ENCODE assay signal across 1 mouse cellular context in the genomic region with DNA sequence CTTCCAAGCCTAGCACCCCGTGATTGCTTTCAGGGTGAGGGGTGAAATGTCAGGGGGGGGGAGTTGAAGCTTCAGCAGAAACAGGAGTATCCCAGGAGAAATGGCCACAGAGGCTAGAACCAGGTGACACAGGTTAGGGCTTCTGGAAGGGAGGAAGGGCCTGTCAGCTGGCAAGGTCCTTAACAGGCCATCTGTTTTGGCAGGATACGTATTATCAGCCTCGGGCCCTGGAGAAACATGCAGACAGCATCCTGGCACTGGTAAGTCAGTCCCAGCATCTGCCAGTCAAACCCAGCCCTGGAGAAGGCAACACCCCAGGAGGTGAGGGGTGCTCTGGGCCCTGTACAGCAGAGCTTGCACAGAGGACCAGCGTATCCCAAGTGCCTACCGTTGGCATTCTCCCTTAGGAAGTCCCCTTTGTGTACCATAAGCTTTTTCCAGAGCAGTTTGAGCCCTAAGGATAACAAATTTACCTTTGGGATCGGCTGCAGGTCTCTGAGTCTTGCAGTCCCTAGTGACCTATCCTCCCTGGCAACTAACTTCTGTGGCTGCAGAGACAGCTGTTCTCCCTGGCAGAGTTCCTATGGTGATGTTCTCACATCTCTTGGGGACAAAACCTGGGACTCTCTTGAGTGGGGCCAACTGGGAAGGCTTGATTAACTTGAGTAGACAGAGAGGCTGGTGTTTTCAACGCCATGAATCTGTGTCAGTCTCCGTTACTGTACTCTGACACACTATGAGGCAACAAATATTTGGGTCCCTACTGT.
TF ChIP-seq lines count a peak whose summit lies in the region.

No protein-coding gene starts in this region.

TF ChIP-seq in MEL, 35 proteins besides CTCF, POLR2A, EP300 and RAD21:
- TF ChIP-seq TAL1 (IDR thresholded peaks at IDR 0.05; ENCODE audit: low read length) (peak; percentile 74), POLR2AphosphoS2 (IDR thresholded peaks at IDR 0.05; ENCODE audit: low read length) (no peak), TCF12 (IDR thresholded peaks at IDR 0.05; ENCODE audit: low read depth, low read length) (peak; percentile 79), MAZ (IDR thresholded peaks at IDR 0.05; ENCODE audit: low read depth, low read length) (no peak), USF1 (IDR thresholded peaks at IDR 0.05; ENCODE audit: low read depth, low read length) (no peak), GATA1 (IDR thresholded peaks at IDR 0.05; ENCODE audit: low read depth, low read length) (peak; percentile 42; the same call in 1 of the 2 replicates), ETS1 (IDR thresholded peaks at IDR 0.05; ENCODE audit: low read depth, low read length) (peak; percentile 85), ZNF384 (IDR thresholded peaks at IDR 0.05; ENCODE audit: low read depth, low read length) (no peak), ZKSCAN1 (IDR thresholded peaks at IDR 0.05; ENCODE audit: low read depth, low read length) (0 out of 2 replicates have a peak, but pooled peaks have one; percentile 50)
TF ChIP-seq in MEL: peak in this region for 5.
